Mouse (Mus musculus) G1E (cell line): ENCODE data around the gene Cabp4. TPM values are rescaled to one million over a fixed set of nuclear protein-coding genes. Genes with fewer than 3 reads are reported as not detected.

Source experiments
- ATAC-seq: 2 replicates; pipeline ENCODE4 v1.8.0; 2016; ENCODE audit warnings: mild to moderate bottlenecking; ENCODE audit not compliant: insufficient number of reproducible peaks, poor library complexity, low FRiP score, severe bottlenecking; ENCODE audit errors: extremely low read depth
- DNase-seq: peaks from one replicate; pipeline ENCODE4 v3.0.0; 2012; ENCODE audit warnings: low spot score
- H3K27me3 ChIP-seq: 2 replicates; pipeline ENCODE4 v1.6.1; 2012; ENCODE audit warnings: mild to moderate bottlenecking, low read length, inconsistent platforms; ENCODE audit not compliant: insufficient read depth
- H3K36me3 ChIP-seq: replicated peaks from 2 replicates; pipeline ENCODE3; 2012; ENCODE audit warnings: mild to moderate bottlenecking, inconsistent platforms
- H3K4me1 ChIP-seq: 2 replicates; pipeline ENCODE4 v1.6.1; 2012; ENCODE audit warnings: low read depth, low read length, inconsistent platforms, mixed read lengths; ENCODE audit not compliant: insufficient read depth
- H3K4me3 ChIP-seq: 2 replicates; pipeline ENCODE4 v1.5.1; 2012; ENCODE audit warnings: low read depth, mild to moderate bottlenecking, inconsistent platforms, low read length, moderate library complexity, mixed read lengths
- H3K9me3 ChIP-seq: replicated peaks from 2 replicates; pipeline ENCODE4 v1.6.1; 2012; ENCODE audit warnings: inconsistent platforms
- CTCF ChIP-seq: IDR thresholded peaks from 2 replicates; pipeline ENCODE4 v1.5.1; 2012; ENCODE audit warnings: low read depth, low read length, inconsistent platforms, mixed read lengths
- GATA1 ChIP-seq: IDR thresholded peaks from 2 replicates; pipeline ENCODE4 v1.6.1; 2012; ENCODE audit warnings: borderline replicate concordance, low read length, inconsistent platforms, mixed read lengths
- GATA2 ChIP-seq: IDR thresholded peaks from 2 replicates; pipeline ENCODE4 v1.6.1; 2012; ENCODE audit warnings: low read depth, low read length, inconsistent platforms, borderline replicate concordance
- POLR2AphosphoS5 ChIP-seq: IDR thresholded peaks from 2 replicates; pipeline ENCODE4 v1.6.1; 2012; ENCODE audit warnings: low read depth, low read length, inconsistent platforms; ENCODE audit not compliant: insufficient replicate concordance
- TAL1 ChIP-seq: conservative IDR thresholded peaks from 2 replicates; pipeline ENCODE4 v1.6.1; 2012; ENCODE audit warnings: low read depth, low read length, inconsistent platforms, mixed read lengths
- polyA plus RNA-seq: library from polyadenylated mRNA; stranded (reverse); fragments of >175 nt; gene quantifications from 2 replicates; pipeline ENCODE4 v1.2.3, GENCODE M21; 2012
- total RNA-seq, 2 experiments: library from RNA; stranded (forward) in 1 of 2; stranded (reverse) in 1 of 2; fragments of 200-1000 nt in 1 of 2; fragments of >200 nt in 1 of 2; fragmentation: Nextera tagmentation in 1 of 2; gene quantifications; 2 replicates each; pipeline ENCODE4 v1.2.3; 2014 to 2017

Gene Cabp4
- total and polyA plus RNA-seq, 3 experiments: 0.03 to 0.75 (median 0.11) TPM

GRCm38 (mm10) chr19:4091383-4091782, 52.5 kb downstream of the Cabp4 start:
- H3K9me3 ChIP-seq: no peaks in the 10 kb centered on the region
- no peaks in the 10 kb centered on the region for H3K36me3 ChIP-seq
- H3K4me1 ChIP-seq: peaks cover 15% of the 10 kb centered on the region
- no peak for DNase-seq
- H3K4me3 ChIP-seq: no peak overlapping the region
- TF ChIP-seq GATA1: no peak
- no peak for TF ChIP-seq TAL1
- TF ChIP-seq POLR2AphosphoS5: no peak
- TF ChIP-seq GATA2: no peak
- TF ChIP-seq CTCF: no peak
- no peak for ATAC-seq
- peaks cover 44% of the 10 kb centered on the region for H3K27me3 ChIP-seq

GRCm38 (mm10) chr19:4090446-4090845, 53.4 kb downstream of the Cabp4 start:
- ATAC-seq: no peak
- H3K4me1 ChIP-seq: peaks cover 11% of the 10 kb centered on the region; the same call in 1 of the 2 replicates
- TF ChIP-seq POLR2AphosphoS5 (no peak), GATA2 (no peak), CTCF (no peak), TAL1 (no peak)
- DNase-seq: no peak
- H3K27me3 ChIP-seq: peaks cover 51% of the 10 kb centered on the region
- H3K9me3 ChIP-seq: no peaks in the 10 kb centered on the region
- no peaks in the 10 kb centered on the region for H3K36me3 ChIP-seq
- no peak overlapping the region for H3K4me3 ChIP-seq

- Histone ChIP-seq H3K4me1 (peaks cover 9% of the 10 kb centered on the region; the same call in 1 of the 2 replicates), H3K27me3 (peaks cover 59% of the 10 kb centered on the region), H3K36me3 (no peaks in the 10 kb centered on the region), H3K4me3 (no peak overlapping the region), H3K9me3 (no peaks in the 10 kb centered on the region)
- ATAC-seq (no peak), DNase-seq (no peak)
- TF ChIP-seq GATA2 (no peak), TAL1 (no peak), CTCF (no peak), POLR2AphosphoS5 (no peak), GATA1 (no peak)
These were observed 54.7 kb downstream of the Cabp4 start for GRCm38 (mm10) chr19:4089128-4089527.

- no peak for DNase-seq
- Histone ChIP-seq H3K9me3 (no peaks in the 10 kb centered on the region), H3K27me3 (peaks cover 63% of the 10 kb centered on the region), H3K4me1 (peaks cover 9% of the 10 kb centered on the region; the same call in 1 of the 2 replicates), H3K36me3 (no peaks in the 10 kb centered on the region), H3K4me3 (no peak overlapping the region)
- TF ChIP-seq POLR2AphosphoS5: no peak
- TF ChIP-seq GATA2: no peak
- no peak for TF ChIP-seq CTCF
- no peak for TF ChIP-seq GATA1
- no peak for TF ChIP-seq TAL1
- ATAC-seq: no peak
These were observed 55.7 kb downstream of the Cabp4 start for GRCm38 (mm10) chr19:4088146-4088545.

GRCm38 (mm10) chr19:4087090-4087489, 56.7 kb downstream of the Cabp4 start:
- H3K9me3 ChIP-seq: no peaks in the 10 kb centered on the region
- TF ChIP-seq GATA2 (no peak), GATA1 (no peak), CTCF (no peak), TAL1 (no peak), POLR2AphosphoS5 (no peak)
- no peak for DNase-seq
- peaks cover 3% of the 10 kb centered on the region; the same call in 1 of the 2 replicates for H3K4me1 ChIP-seq
- no peak for ATAC-seq
- peaks cover 66% of the 10 kb centered on the region for H3K27me3 ChIP-seq
- H3K36me3 ChIP-seq: no peaks in the 10 kb centered on the region
- no peak overlapping the region for H3K4me3 ChIP-seq

- H3K27me3 ChIP-seq: peaks cover 73% of the 10 kb centered on the region
- no peak for DNase-seq
- H3K9me3 ChIP-seq: no peaks in the 10 kb centered on the region
- TF ChIP-seq TAL1 (no peak), GATA2 (no peak), POLR2AphosphoS5 (no peak), GATA1 (no peak), CTCF (no peak)
- H3K4me1 ChIP-seq: no peaks in the 10 kb centered on the region; the same call in 1 of the 2 replicates
- no peaks in the 10 kb centered on the region for H3K36me3 ChIP-seq
- no peak overlapping the region for H3K4me3 ChIP-seq
- ATAC-seq: no peak
These were observed 57.7 kb downstream of the Cabp4 start for GRCm38 (mm10) chr19:4086156-4086555.

Other genes starting within 250 kb of the Cabp4 start
Only the 20 nearest of the 33 such genes appear.
- 84.1 and 109 TPM in 2 replicates for gene Ndufv1, start 131.2 kb downstream of the Cabp4 start, total RNA-seq (2014; fragmentation: Nextera tagmentation)
- gene Ndufv1, start 131.2 kb downstream of the Cabp4 start, total RNA-seq (2017): 181 and 191 TPM in 2 replicates
- gene Ndufv1, start 131.2 kb downstream of the Cabp4 start, polyA plus RNA-seq: 338 and 348 TPM in 2 replicates
- 48.7 and 86.5 TPM in 2 replicates for gene Gstp1, start 106.0 kb downstream of the Cabp4 start, total RNA-seq (2014; fragmentation: Nextera tagmentation)
- gene Gstp1, start 106.0 kb downstream of the Cabp4 start, total RNA-seq (2017): 36.8 and 46.2 TPM in 2 replicates
- gene Gstp1, start 106.0 kb downstream of the Cabp4 start, polyA plus RNA-seq: 38.7 and 64.2 TPM in 2 replicates
- 29.9 TPM in 1 of 2 replicates, not detected in the other for gene Gstp2, start 98.0 kb downstream of the Cabp4 start, total RNA-seq (2014; fragmentation: Nextera tagmentation)
- gene Gstp2, start 98.0 kb downstream of the Cabp4 start, total RNA-seq (2017): not detected in 2 replicates
- 0.28 TPM in 1 of 2 replicates, not detected in the other for gene Gstp2, start 98.0 kb downstream of the Cabp4 start, polyA plus RNA-seq
- gene Gstp3, start 84.5 kb downstream of the Cabp4 start, total RNA-seq (2014; fragmentation: Nextera tagmentation): 38.1 and 40.8 TPM in 2 replicates
- 21.0 and 24.6 TPM in 2 replicates for gene Gstp3, start 84.5 kb downstream of the Cabp4 start, total RNA-seq (2017)
- gene Gstp3, start 84.5 kb downstream of the Cabp4 start, polyA plus RNA-seq: 5.6 and 9.3 TPM in 2 replicates
- not detected in 2 replicates for gene Cabp2, start 62.5 kb downstream of the Cabp4 start, total RNA-seq (2014; fragmentation: Nextera tagmentation)
- not detected in 2 replicates for gene Cabp2, start 62.5 kb downstream of the Cabp4 start, total RNA-seq (2017)
- gene Cabp2, start 62.5 kb downstream of the Cabp4 start, polyA plus RNA-seq: not detected in 2 replicates
- gene Cdk2ap2, start 46.9 kb downstream of the Cabp4 start, total RNA-seq (2014; fragmentation: Nextera tagmentation): 36.6 and 40.9 TPM in 2 replicates
- gene Cdk2ap2, start 46.9 kb downstream of the Cabp4 start, total RNA-seq (2017): 25.4 and 30.7 TPM in 2 replicates
- gene Cdk2ap2, start 46.9 kb downstream of the Cabp4 start, polyA plus RNA-seq: 59.9 and 60.2 TPM in 2 replicates
- 22.2 and 29.9 TPM in 2 replicates for gene Pitpnm1, start 44.0 kb downstream of the Cabp4 start, total RNA-seq (2014; fragmentation: Nextera tagmentation)
- 12.9 and 17.8 TPM in 2 replicates for gene Pitpnm1, start 44.0 kb downstream of the Cabp4 start, total RNA-seq (2017)
- gene Pitpnm1, start 44.0 kb downstream of the Cabp4 start, polyA plus RNA-seq: 48.7 and 61.2 TPM in 2 replicates
- 36.8 and 39.9 TPM in 2 replicates for gene Aip, start 18.2 kb downstream of the Cabp4 start, total RNA-seq (2014; fragmentation: Nextera tagmentation)
- 22.3 and 23.9 TPM in 2 replicates for gene Aip, start 18.2 kb downstream of the Cabp4 start, total RNA-seq (2017)
- gene Aip, start 18.2 kb downstream of the Cabp4 start, polyA plus RNA-seq: 86.6 and 92.9 TPM in 2 replicates
- gene Gpr152, start 4.2 kb downstream of the Cabp4 start, total RNA-seq (2014; fragmentation: Nextera tagmentation): not detected in 2 replicates
- gene Gpr152, start 4.2 kb downstream of the Cabp4 start, total RNA-seq (2017): 0.11 TPM in 1 of 2 replicates, not detected in the other
- gene Gpr152, start 4.2 kb downstream of the Cabp4 start, polyA plus RNA-seq: not detected in 2 replicates
- gene Coro1b, start 4.6 kb upstream of the Cabp4 start, total RNA-seq (2014; fragmentation: Nextera tagmentation): 325 and 345 TPM in 2 replicates
- gene Coro1b, start 4.6 kb upstream of the Cabp4 start, total RNA-seq (2017): 157 and 189 TPM in 2 replicates
- gene Coro1b, start 4.6 kb upstream of the Cabp4 start, polyA plus RNA-seq: 134 and 177 TPM in 2 replicates
- gene Ptprcap, start 9.6 kb upstream of the Cabp4 start, total RNA-seq (2014; fragmentation: Nextera tagmentation): 88.5 and 107 TPM in 2 replicates
- gene Ptprcap, start 9.6 kb upstream of the Cabp4 start, total RNA-seq (2017): 34.6 and 52.7 TPM in 2 replicates
- 261 and 272 TPM in 2 replicates for gene Ptprcap, start 9.6 kb upstream of the Cabp4 start, polyA plus RNA-seq
- gene Rps6kb2, start 19.3 kb upstream of the Cabp4 start, total RNA-seq (2014; fragmentation: Nextera tagmentation): 23.1 and 31.5 TPM in 2 replicates
- 16.1 and 23.6 TPM in 2 replicates for gene Rps6kb2, start 19.3 kb upstream of the Cabp4 start, total RNA-seq (2017)
- gene Rps6kb2, start 19.3 kb upstream of the Cabp4 start, polyA plus RNA-seq: 73.4 and 78.6 TPM in 2 replicates
- gene Carns1, start 31.4 kb upstream of the Cabp4 start, total RNA-seq (2014; fragmentation: Nextera tagmentation): 1.2 and 3.2 TPM in 2 replicates
- 0.17 and 0.55 TPM in 2 replicates for gene Carns1, start 31.4 kb upstream of the Cabp4 start, total RNA-seq (2017)
- gene Carns1, start 31.4 kb upstream of the Cabp4 start, polyA plus RNA-seq: 0.37 and 0.48 TPM in 2 replicates
- 12.8 and 13.0 TPM in 2 replicates for gene Tbc1d10c, start 47.3 kb upstream of the Cabp4 start, total RNA-seq (2014; fragmentation: Nextera tagmentation)
- 21.9 and 26.7 TPM in 2 replicates for gene Tbc1d10c, start 47.3 kb upstream of the Cabp4 start, total RNA-seq (2017)
- 32.8 and 36.0 TPM in 2 replicates for gene Tbc1d10c, start 47.3 kb upstream of the Cabp4 start, polyA plus RNA-seq
- gene Ppp1ca, start 48.0 kb upstream of the Cabp4 start, total RNA-seq (2014; fragmentation: Nextera tagmentation): 270 and 304 TPM in 2 replicates
- 565 and 679 TPM in 2 replicates for gene Ppp1ca, start 48.0 kb upstream of the Cabp4 start, total RNA-seq (2017)
- gene Ppp1ca, start 48.0 kb upstream of the Cabp4 start, polyA plus RNA-seq: 547 and 673 TPM in 2 replicates
- 61.9 and 93.9 TPM in 2 replicates for gene Rad9a, start 57.6 kb upstream of the Cabp4 start, total RNA-seq (2014; fragmentation: Nextera tagmentation)
- 27.5 and 29.2 TPM in 2 replicates for gene Rad9a, start 57.6 kb upstream of the Cabp4 start, total RNA-seq (2017)
- 31.3 and 33.6 TPM in 2 replicates for gene Rad9a, start 57.6 kb upstream of the Cabp4 start, polyA plus RNA-seq
- not detected in 2 replicates for gene Clcf1, start 70.2 kb upstream of the Cabp4 start, total RNA-seq (2014; fragmentation: Nextera tagmentation)
- 0.06 and 0.27 TPM in 2 replicates for gene Clcf1, start 70.2 kb upstream of the Cabp4 start, total RNA-seq (2017)
- gene Clcf1, start 70.2 kb upstream of the Cabp4 start, polyA plus RNA-seq: not detected in 2 replicates
- not detected in 2 replicates for gene AC109138.7, start 70.3 kb upstream of the Cabp4 start, total RNA-seq (2014; fragmentation: Nextera tagmentation)
- gene AC109138.7, start 70.3 kb upstream of the Cabp4 start, total RNA-seq (2017): not detected in 2 replicates
- gene AC109138.7, start 70.3 kb upstream of the Cabp4 start, polyA plus RNA-seq: 35.4 TPM in 1 of 2 replicates, not detected in the other
- gene Pold4, start 87.9 kb upstream of the Cabp4 start, total RNA-seq (2014; fragmentation: Nextera tagmentation): 98.6 and 104 TPM in 2 replicates
- gene Pold4, start 87.9 kb upstream of the Cabp4 start, total RNA-seq (2017): 66.2 and 89.1 TPM in 2 replicates
- 26.4 and 37.1 TPM in 2 replicates for gene Pold4, start 87.9 kb upstream of the Cabp4 start, polyA plus RNA-seq
- gene Ssh3, start 125.1 kb upstream of the Cabp4 start, total RNA-seq (2014; fragmentation: Nextera tagmentation): 1.9 and 2.3 TPM in 2 replicates
- 5.8 and 8.9 TPM in 2 replicates for gene Ssh3, start 125.1 kb upstream of the Cabp4 start, total RNA-seq (2017)
- gene Ssh3, start 125.1 kb upstream of the Cabp4 start, polyA plus RNA-seq: 0.30 and 0.32 TPM in 2 replicates